Mouse (Mus musculus) lung, adult 2 months (tissue): ENCODE measurements around the gene Anks3.

Source experiments
- CTCF ChIP-seq: fragments of 200-500 bp; IDR thresholded peaks from 2 replicates; pipeline ENCODE4 v1.5.1; 2011; ENCODE audit warnings: mild to moderate bottlenecking, low read length, control low read depth; ENCODE audit not compliant: insufficient read depth
- POLR2A ChIP-seq: fragments of 200-500 bp; IDR thresholded peaks from 2 replicates; pipeline ENCODE4 v1.6.1; 2011; ENCODE audit warnings: low read depth, mild to moderate bottlenecking, control low read depth, low read length, borderline replicate concordance; ENCODE audit errors: extremely low read depth

GRCm38 (mm10) chr16:4904878-4905277, 59.1 kb downstream of the Anks3 start:
- no peak for TF ChIP-seq POLR2A
- no peak for TF ChIP-seq CTCF
